In the genomic region with DNA sequence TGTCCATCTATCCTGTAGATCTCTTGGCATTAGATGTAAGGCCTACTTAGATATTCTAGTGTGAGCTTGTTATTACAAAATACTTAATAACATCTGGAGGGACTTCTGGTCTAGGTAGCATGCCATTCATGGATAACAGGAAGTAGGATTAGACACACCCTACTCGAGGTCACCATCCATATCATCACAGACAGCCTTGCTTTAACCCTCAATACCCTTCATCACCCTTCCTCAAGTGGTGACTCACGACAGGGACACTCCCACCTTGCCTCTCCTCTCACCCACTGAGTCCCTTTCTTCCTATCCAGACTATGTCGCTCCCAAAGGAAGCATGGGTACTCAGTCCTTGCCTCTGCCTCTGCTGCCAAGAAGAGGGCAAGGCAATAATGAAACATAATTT, we compare ENCODE assay signal across 14 mouse cellular contexts.
"Had no signal": no experiment of that assay in that cellular context is flagged by ENCODE, and none has a peak within 500 bp of the region (broad histone marks: within the 10 kb centered on the region; RNA-seq: fewer than 3 reads in every experiment).

No protein-coding gene starts in this region.

- H3K36me3 ChIP-seq: kidney, embryonic 15.5 days; limb, embryonic 12.5 days; lung, embryonic 15.5 days; midbrain, embryonic 13.5 days; neural tube, embryonic 15.5 days had no signal

- H3K4me1 ChIP-seq: kidney, embryonic 15.5 days; limb, embryonic 12.5 days; lung, embryonic 15.5 days had no signal

- H3K9ac ChIP-seq: kidney, embryonic 15.5 days; limb, embryonic 12.5 days; lung, embryonic 15.5 days; midbrain, embryonic 13.5 days; neural tube, embryonic 15.5 days had no signal

- ATAC-seq: midbrain, embryonic 13.5 days had no signal

- H3K27me3 ChIP-seq: kidney, embryonic 15.5 days; limb, embryonic 12.5 days; lung, embryonic 15.5 days; neural tube, embryonic 15.5 days had no signal

- H3K27ac ChIP-seq: kidney, embryonic 15.5 days; left cerebral cortex, adult 2 months; limb, embryonic 12.5 days; lung, embryonic 15.5 days; macrophage; midbrain, embryonic 13.5 days; neural tube, embryonic 15.5 days had no signal

- H3K4me2 ChIP-seq: kidney, embryonic 15.5 days; limb, embryonic 12.5 days; lung, embryonic 15.5 days; midbrain, embryonic 13.5 days; neural tube, embryonic 15.5 days had no signal

- DNase-seq: kidney, adult 2 months; kidney, postnatal 14 days; lung, postnatal 14 days; spleen, adult 18-20 months; thymus, adult 18-20 months; thymus, postnatal 14 days had no signal

- H3K9me3 ChIP-seq: kidney, embryonic 15.5 days; limb, embryonic 12.5 days; lung, embryonic 15.5 days; midbrain, embryonic 13.5 days; neural tube, embryonic 15.5 days had no signal

- H3K4me3 ChIP-seq: kidney, embryonic 15.5 days; left cerebral cortex, adult 2 months; limb, embryonic 12.5 days; lung, embryonic 15.5 days; midbrain, embryonic 13.5 days; myocyte; neural tube, embryonic 15.5 days had no signal
